Mouse (Mus musculus) heart, adult 9 months (tissue): ENCODE data around the gene Nme7.

ENCODE experiments used
- DNase-seq, 2 experiments: peaks; one replicate each; pipeline ENCODE4 v3.0.0; 2022; ENCODE audit warnings: low spot score in 2 of 2

Nme7 gene

DNA sequence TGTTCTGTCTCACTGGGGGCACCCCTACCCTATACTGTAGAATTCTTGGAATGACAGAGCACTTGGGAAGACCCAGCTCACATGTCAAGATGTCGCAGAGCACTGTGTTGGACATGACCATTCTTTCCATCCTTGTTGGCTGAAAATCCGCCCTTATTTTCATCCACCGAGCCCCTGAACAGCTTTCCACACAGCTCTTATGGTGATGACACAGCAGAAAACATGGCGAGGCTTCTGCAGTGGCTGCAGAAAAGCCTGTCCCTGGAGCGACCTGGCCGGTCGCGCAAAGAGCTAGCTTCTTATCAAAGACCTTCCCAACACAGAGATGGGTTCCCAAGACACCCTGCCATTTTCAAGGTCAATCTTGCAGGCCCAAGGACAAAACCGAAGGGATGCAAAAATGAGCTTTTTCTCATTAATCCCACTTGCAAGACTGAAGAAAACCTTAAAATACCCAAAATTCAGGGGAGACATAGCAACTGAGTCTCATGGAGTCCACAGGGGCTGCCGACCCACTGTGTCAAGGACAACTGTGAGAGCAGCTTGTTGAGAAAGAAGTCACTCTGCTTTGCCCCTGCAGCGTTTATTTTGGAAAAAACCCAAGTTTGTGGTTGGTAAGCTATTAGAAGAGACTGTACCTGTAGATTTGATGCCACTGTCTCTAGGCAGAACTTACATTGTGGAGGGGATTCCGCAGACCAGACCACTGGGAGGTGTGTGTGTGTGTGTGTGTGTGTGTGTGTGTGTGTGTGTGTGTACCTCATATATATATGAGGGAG is 155.4 kb downstream of the Nme7 start:
- DNase-seq, result no peak

DNA sequence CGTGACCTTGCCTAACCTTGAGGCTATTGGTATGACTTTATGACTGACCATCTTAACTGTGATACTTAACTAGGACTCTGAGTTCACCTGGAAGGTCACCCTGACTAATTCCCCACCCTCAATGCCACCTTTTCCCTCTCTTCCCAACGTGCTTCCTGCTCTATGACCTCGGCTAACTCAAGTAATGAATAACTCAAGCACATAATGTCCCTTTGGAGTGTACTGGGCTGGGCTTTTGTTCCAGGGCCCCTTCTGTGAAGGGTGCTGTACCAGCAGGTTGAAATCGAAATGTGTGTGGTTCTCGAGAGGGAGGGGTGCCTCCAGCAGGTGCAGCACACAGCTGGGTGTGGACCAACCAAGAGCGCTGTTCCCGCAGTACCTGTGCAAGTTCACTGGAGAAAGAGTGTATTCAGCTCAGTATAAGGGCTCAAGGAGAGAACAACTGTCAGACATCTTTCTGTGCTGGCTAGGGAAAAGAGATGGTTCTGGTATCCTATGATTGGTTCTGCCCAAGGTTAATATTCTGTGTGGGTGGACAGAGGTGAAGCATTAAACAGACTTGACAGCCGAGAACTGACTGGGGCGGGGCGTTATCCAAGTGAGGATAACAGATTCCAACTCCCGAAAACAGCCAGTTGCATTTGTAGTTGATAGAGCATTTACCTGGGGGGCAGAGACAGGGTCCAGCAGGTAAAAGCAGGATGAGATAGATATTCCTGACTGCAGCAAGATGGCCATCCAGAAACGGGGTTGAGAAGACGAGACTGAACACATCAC is 157.2 kb downstream of the Nme7 start:
- DNase-seq, result no peak

DNA sequence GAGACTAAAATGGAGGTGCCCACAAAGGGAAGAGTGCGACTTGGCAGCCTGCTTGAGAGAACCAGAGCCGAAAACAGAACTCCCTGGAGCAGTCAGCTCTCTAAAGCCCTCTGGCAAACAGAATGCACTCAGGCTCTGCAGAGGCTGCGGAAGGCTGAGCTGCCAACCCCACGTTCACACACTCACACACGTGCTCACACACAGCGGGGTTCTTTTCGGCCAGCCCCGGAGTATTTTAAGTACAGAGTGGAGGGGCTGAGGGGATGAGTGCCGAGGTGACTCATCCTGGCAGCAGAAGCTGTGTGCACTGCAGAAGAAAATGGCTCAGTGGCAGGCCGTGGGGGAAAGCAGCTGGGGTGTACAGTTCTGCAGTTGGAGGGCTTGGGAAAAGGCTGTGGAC is 157.8 kb downstream of the Nme7 start:
- DNase-seq, result peak; percentile 77

GRCm38 (mm10) chr1:164467406-164467805 is 163.5 kb downstream of the Nme7 start:
- no peak for DNase-seq

DNA sequence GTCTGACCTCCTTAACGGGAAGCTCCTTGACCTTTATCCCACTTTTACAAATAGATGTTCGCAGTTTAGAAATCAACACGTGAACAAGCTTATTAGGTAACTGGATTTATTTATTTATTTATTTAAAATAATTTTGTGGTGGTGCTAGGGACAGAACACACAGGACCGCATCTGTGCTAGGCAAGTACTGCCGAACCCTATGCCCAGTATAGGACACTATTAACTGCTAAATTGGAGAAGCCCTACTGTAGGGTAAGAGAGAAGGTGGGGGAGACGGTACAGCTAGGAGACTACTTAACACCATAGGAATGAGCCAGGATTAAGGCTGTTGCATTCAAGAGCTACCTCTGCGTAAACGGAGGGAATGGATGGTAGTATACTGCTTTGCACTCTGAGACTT is 164.4 kb downstream of the Nme7 start:
- no peak for DNase-seq

DNA sequence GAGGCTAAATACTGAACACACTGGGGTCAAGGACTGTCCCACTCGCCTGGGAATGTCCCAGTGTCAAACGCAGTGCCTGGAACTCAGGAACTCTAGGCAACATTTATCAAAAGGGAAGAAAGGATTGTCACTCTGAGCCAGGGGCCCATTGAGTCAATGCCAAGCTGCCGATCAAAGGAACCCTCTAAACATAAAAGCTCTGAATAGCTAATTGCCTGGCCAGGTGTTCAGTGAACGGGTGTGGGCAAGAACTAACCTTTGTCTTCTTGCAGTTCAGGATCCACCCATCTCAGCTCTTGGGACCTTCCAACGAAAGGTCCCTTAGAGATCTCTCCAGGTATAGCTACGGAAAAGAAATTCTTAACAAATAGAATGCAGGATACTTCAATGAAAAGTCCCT is 167.1 kb downstream of the Nme7 start:
- no peak for DNase-seq

GRCm38 (mm10) chr1:164471632-164472031 is 167.7 kb downstream of the Nme7 start:
- no peak for DNase-seq

DNA sequence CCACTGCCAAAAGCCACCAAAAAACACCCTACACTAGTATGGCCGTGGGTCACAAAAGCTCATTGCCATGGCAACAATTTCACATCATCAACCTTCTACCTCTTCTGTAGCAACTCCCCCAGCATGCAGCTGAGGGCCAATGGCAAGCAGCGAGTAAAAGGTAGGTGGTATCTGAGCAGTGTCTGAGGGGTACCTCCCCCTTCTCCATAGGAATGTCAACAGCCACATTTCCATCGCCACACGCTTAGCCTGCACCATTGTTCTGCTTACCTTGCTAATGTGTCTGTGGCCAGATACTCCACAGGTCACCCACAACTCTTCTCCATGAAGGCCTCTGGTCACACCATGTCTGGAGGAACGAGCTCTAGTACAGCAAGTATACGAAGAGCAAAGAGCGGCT is 169.5 kb downstream of the Nme7 start:
- DNase-seq, result no peak

DNA sequence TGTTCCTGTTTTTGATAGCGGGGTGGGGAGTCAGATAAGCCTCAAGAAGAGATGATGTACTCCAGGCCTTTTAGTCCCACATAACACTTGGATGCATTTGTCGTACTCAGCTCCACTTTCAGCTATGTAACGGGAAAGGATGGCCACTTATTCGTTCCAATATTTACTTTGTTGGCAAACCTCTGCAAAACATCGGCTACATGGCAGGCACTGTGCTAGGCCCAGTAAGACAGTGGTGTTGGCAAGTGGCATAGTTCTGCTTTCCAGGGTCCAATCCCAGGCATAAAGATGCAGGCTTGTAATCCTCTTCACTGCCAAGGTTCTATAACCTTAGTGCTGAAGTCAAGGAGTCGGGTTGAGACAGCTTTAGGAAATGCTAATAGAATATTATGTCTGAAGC is 170.4 kb downstream of the Nme7 start:
- no peak for DNase-seq

- no peak for DNase-seq
These were observed 171.0 kb downstream of the Nme7 start for GRCm38 (mm10) chr1:164474778-164475511.

- DNase-seq, result no peak
These were observed 172.0 kb downstream of the Nme7 start for GRCm38 (mm10) chr1:164475895-164476294.

DNA sequence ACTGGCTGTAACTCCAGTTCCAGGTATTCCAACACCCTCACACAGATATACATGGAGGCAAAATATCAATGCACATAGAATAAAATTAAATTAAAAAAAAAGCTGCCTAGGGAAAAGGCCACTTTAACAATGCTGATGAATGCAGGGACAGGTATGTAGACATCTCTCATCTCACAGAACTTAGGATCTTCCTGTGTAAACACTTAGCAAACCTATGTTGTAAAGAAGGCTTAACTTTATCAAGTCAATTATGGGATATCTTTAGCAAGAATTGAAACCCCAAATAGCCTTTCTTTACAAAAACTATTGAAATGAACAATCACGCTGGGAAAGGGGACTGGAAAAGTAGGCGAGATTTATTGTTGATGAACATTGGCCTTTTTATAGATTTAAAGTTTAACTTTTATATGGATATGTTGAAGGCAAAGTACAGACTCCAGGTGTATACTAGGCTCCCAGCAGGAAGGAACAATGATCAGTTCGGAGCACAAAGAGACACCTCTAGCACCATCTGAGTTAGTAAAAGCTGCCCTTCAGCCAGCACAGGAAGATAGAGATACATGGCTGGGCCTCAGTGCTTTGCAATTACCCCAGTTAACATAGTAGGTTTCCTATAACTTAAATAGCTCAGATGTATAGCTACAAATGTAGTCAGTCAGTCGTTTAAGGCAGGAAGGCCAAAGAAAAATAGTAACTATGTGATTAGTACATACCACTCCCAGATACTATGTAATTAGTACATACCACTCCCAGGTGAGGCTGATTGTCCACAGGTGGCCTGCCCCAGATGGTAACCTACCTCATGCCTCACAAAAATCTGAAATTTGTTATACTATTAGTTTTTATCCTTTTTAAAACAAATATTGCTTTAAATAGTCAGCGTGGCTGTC is 177.1 kb downstream of the Nme7 start:
- DNase-seq, result no peak

- no peak for DNase-seq
These were observed 177.9 kb downstream of the Nme7 start for GRCm38 (mm10) chr1:164481645-164482354.

DNA sequence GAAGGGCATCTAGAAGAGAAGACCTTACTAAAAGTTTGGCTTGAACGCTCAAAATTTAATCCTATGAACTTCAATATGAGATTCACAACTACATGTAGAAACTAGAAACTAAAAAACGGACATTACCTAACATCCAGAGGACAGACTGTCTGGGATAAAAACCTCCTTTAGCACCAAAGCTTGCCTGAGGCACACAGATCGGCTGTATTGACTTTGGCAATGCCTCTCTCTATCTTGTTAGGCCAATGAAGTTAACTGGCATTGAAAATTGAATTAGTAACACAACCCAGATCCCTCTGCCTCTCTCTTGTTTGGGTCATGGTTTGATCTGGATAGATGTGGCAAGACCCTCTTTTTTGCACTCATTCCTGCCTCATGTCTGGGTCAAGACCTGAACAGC is 178.9 kb downstream of the Nme7 start:
- DNase-seq, result no peak

GRCm38 (mm10) chr1:164483728-164484127 is 179.8 kb downstream of the Nme7 start:
- no peak for DNase-seq
